Mouse (Mus musculus) CD8-positive naive resting alpha-beta T cell, adult 2 months (primary cell): ENCODE measurements at regions not wholly inside any gene's neighbourhood (a gene's known extent, or its start where the extent isn't known, plus 50 kb on each side); places are given as distances from the start of the nearest gene placed in this dataset.

ENCODE experiments used
- DNase-seq, 2 experiments: peaks; one replicate each; pipeline ENCODE4 v3.0.0; 2022; ENCODE audit warnings: low read depth in 2 of 2, low spot score in 2 of 2

DNA sequence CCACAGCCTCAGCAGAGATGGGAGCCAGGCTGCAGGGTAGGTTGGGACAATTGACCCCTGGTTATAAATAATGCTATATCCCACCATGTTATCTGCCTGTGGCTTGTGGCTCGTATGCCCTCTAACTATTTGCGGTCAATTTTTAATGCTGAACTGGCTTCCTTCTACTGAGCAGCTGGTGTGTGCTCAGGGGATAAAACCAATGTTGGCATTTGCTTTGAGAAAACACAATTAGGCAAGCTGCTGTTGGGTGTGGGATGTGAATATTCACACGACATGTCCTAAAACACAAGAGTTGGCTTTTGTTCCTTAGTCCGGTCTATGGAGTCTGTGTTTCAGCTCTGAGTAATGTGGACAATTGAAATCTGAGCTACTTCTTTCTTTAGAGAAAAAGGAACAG, 123.6 kb upstream of the Npvf start:
- no peak for DNase-seq

DNA sequence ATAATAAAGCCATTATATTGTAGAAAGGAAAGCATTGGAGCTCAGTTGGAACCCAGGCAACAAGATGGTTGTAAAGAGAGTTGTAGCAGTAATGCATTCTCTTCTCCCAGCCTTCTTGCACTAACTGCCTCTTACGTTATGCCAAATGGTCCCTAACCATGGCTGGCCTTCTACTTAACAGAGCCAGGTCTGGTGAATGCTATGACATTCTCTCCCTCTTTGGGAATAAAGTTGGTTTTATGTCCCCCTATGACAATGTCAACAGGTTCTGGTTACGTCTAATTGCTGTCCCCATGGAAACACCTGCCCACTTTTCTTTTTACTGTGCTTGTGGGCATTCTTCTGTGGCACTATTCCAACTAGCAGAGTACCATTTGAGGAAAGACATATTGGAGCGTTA, 126.4 kb upstream of the Npvf start:
- no peak for DNase-seq

DNA sequence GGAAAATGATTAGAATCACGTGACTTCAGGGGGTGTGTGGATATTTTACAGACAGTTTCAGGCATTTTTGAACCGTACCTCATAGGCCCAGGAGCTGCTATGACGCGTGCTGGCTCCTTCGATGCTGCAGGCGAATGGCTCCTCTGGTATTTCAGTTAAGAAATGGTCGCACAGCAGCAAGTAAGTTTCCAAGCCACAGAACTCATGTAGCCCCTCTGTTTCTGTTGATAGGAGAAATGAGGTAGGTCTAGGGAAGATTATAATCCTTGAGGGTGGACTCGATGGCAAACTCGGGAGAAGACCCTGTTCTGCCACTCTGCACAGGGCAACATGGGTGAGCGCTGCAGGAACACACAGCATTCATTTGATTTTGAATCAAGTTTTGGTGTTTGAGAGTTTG, 127.0 kb upstream of the Npvf start:
- DNase-seq = no peak

DNA sequence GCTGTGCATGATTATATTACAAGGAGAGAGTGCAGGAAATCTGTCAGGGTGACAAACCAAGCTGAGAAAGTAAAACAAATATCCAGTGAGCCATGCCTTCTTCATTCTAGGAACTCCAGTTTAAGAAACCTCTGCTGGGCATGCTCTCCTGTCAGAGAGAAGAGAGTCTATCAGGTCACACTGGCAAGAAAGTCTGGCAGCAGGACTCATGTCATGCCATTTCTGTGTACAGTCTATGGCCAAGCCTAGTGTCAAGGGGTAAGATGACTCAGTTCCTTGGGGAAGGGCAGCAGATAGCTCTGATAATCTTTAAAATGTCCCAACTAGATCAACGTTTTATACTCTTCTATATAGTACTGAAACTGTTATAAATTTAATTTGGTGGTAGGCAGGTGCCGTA, 128.0 kb upstream of the Npvf start:
- no peak for DNase-seq

DNA sequence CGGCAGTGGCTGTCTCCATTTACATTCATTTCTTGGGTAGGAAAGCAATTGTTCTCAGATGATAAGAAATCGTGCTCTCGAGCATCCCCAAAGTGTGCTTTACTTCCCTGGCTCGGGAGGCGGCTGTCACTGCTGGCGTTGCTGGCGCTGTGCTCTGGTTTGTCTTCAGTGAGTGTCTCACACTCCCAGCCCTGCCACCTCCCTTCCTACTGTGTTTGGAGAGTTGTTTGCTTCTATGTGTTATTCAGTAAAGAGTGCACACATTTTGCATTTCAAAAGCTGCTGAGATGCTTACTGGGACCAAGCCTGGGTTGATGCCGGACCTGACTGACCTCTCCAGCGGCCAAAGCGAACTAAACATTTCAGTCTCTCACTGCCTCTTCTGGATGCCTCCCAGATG, 129.3 kb upstream of the Npvf start:
- no peak for DNase-seq

DNA sequence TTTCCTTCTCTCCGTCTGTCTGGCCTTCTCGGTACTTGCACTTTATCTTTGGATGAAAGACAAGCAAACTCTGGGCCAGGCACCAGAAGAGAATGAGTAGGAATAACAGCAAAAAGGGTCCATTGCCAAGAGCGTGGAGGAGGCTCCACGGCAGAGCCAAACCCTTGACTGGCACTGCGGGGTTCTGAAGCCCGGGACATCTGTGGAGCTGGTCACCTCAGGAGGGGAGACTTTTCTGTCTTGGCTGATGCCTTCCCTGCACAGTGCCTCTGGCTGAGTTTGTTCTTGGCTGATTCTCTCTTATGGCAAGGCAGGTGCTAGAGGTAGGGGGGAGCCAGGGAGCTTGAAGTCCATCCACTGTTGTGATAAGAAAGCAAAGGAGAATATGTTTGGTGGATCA, 130.1 kb upstream of the Npvf start:
- no peak for DNase-seq

DNA sequence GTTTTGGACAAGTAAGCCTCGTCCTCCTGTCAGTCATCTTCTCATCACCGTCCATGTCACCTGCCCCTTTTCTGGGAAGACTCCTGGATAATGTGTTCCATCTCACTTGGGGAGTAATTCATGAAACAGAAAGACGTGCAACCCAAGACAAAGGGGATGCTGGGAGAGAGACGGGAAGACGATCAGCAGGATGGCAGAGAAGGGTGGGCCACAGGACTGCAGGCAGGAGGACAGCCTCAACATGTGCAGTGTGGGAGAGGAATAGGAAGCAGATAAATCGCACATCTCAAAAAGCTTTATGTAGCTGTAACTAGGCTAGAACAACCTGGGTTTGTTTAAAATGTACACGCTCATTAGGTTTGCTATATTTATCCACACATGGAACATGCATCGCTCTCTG, 133.4 kb upstream of the Npvf start:
- DNase-seq = no peak

DNA sequence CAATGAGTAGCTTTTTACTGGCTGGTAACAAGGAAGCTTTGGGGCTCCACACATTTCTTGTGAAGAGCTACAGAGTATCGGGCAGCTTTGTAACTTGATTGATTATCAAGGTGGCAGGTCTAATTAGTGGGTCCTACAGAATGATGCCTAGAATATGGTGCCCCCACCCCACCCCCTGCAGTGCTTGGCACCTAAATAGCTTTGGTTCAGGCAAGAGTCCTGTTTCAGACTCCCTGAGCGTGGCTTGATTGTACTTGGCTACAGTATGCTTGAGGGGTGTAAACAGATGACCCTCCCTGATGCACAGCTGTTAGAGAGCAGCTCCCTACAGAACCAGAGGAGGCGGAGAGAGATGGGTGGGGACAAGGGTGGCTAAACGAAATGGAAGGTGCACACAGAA, 145.7 kb upstream of the Npvf start:
- DNase-seq = no peak

DNA sequence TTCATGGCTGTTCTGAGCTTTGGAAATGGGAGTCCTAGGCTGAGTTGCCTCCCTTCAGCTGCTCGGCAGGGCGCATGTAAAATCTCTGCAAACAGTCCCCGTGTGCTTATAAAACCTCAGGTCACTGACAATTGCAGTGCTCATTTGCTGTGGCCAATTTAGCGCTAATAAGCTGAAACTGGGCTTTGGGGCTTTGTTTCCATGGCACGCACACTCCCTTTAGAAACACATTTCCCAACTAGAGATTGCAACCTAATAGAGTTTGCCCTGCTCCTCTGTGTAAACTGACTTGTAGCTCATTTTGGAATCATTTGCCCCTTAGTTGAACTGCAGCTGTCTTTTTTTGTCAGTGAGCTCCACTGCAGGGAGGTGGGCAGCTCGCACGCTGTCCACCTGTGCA, 148.7 kb upstream of the Npvf start:
- DNase-seq = no peak

DNA sequence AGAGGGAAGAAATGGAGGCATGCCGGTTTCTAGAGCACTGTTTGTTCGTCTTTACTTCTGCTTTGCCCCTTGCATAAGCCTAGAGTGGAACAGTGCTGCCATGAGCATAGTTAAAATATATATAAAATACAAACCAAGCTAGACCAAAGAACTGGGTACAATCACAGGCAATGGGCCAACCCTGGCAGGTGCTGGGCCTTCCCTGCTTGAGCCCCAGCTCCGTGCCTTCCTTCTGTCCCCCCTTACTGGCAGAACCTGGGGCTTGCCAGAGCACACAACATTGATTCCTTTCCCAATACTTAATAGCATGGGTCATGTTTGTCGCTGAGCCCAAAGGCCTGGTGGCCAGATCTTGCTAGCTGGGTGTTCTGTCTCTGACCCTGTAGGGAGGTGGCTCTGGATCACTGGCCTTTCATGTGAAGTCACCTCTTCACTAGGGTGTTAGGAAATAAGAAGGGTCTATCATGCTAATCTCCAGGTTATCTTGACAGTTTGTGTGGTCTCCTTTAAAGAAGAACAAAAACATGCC, 150.3 kb upstream of the Npvf start:
- no peak for DNase-seq

DNA sequence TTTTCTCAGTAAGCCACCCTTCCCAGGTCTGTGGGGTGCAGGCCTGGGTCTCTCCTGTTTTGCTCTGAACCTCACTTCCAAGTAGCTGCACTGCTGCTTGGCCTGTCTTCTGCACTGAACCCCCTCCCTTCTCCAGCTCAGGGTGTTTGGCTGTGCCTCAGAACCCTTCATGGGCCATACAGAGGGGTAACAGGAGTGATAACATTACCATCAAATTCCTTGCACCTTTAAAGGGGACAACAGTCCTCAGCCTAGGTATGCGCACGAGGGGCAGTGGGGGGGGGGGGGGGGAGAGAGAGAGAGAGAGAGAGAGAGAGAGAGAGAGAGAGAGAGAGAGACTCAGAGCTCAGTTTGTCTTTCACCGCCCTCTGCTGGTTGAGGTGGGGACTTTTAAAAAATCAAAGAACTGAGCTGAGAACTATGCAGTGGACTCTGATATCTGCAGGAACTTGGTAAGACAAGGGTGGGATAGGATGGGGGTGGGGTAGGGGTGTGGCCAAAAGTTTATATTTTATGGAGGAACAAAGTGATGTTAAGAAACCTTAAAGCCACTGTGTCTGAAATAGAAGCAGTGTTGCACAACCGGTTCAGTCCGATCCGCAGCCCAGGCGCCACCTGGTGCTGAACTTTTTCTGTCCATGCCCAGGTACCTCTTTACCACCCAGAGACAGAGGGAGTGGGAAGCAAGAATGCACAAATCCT, 152.3 kb upstream of the Npvf start:
- no peak for DNase-seq

DNA sequence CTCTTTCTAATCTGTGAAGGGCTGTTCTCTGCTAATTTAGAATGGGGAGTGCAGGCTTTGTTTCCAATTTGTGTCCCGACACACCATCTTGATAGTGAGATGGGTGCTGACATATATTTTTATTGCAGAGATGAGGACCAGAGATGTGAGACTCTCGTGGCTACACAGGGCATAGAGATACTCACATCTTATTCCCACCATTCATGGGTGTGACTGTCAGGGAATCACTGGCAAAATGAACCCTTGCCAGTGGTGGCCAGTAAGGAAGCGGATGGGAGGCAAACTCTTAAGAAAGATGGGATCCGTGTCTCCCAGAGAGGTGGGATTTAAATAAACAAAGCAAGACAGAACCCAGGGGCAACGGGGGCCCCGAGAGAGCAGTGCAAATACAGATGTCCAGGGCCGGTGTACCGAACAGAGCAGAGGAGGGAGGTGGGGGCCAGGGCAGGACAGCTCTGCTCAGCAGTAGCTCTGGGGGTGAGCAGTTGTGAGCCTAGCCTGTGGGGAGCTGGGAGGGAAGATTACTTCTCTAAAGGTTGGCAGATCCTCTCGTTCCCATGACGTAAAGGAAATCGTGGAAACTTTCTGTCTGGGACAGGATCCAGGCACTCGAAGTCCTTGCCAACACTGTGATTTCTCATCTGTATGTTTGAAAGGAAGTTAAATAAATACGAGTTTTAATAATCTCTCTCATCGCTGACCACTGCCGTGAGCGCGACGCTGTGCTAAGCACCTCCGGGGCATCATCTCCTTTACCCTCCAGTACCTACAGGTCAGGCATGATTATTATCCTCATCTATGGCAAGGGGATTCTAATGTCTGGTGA, 153.2 kb upstream of the Npvf start:
- no peak for DNase-seq

DNA sequence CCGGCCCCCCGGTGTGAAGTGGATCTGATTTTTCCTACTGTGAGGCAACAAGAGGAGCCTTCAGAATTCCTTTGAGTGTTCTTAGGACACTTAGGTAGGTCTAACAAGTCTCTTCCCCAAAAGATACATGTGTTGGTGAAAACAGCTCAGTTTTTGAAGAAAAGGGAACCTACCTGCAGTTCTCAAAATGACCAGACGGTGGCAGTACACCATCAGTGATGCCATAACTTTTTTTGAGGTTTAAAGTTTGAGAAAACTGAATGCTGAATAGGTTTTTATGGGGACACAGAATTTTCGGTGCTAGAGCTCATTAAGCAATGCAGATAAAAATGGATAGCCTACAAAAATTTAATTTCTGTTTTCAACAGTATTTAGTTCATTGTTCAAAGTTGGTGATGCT, 153.9 kb upstream of the Npvf start:
- DNase-seq = peak in 1 of 2 experiments; percentile 9

DNA sequence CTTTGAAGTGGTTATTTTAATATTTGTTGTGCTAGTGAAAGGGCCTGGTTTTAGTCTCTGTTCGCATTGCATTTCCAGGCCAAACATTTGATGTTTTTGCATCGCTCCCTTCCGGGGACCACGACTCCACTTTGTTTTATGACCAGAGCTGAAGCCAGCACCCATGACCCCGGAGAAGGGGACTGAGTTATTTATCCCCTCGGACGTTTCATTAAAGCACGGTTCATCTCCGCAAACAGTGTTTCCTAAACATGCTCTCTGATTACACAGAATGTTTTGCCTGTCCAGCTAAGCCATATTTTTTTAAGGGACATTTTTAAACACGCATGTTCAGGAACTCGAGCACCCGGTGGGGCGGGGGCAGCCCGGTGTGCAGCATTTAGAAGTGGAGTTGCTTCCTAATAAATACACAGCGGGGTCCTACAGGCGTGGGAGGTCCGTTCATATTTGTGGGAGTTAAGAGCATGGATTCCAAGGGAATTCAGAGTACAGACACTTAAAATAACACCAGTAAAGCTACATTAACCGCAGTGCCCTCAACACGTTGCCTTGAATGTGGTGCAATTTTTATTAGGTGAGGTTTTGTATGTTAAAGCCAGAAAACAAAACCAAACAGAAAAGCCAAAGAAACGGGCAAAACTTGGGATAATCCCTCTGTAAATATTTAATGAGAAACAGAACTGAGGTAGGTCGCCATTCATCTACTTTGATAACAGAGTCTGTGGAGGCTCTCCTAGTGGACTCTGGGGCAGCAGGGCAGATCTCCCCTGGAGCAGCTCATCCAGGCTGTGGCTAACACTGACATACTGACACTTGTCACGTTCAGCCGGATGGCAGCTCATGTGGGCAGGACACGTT, 154.8 kb upstream of the Npvf start:
- no peak for DNase-seq

DNA sequence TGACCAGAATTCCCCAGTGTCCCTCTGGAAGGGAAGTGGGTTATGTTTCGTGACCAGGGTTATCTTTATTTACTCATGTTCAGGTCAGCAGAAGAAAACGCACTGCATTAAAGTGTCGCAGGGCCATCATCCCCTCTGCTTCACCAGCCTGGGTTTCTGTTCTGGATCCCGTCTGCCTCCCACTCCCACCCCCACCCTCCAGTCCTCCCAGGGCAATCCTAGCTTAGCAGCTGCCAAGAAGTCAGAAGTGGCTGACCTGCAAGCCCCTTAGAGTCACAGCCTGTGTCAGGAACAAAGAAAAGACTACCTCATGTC, 155.4 kb upstream of the Npvf start:
- no peak for DNase-seq

DNA sequence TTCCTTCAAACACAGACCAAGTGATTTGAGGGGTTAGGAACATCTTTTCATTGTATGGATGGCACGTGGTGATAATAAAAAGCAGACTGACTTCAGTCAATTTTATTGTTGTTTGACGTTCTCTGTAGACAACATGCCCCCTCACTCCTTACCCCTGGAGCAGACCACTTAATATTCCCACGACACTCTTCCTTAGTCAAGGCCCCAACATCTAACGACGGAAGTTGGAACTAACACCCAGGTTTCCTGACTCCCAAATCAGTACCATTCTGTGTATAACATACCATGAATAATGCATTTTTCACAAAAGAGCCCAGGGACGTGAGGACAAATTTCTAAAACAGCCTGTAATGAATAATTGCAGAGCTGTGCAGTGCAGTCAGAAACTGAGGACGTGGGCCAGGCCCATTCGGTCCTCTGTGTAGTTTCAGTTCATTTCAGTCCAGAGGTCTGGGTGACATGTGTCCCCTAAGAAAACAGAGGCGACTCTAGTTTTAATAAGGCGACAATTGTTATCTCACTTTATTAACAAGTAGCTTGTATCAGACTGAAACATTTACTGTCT, 160.8 kb upstream of the Npvf start:
- DNase-seq = no peak

DNA sequence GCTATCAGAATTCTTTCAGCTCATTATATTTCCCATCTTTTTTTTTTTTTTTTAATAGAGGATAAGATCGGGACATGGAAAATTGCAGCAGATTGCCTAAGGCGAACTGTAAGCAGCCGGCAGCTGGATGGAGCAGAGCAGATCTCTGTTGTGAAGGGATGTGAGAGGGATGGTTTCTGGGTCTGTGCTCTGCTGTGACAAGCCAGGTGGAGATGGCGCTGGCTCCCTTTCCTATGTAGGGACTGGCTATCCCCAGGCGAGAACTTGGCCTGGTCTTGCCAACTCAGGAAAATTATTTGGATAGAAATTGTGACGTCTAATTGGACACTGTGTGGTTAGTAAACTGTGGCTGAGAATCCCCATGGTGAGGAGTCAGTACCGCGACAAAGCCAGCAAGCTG, 161.3 kb upstream of the Npvf start:
- DNase-seq = no peak

DNA sequence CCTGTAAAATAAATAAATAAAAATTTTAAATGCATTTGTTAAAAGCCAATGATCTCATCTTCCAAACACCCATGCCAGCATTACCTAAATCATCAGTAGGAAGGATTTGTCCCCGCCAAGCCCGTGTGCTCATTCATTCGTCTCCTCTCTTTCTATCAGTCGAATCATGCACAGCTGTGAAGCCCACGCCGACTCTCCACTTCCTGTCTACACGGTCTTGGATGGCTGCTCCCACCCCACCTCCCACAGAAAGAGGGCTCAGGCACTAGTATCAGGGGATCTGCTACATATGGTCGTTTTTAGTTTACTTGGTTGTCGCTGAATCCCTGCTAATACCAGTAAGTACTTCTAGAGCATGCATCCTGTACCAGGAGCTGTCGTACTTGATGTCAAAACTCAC, 163.2 kb upstream of the Npvf start:
- no peak for DNase-seq

DNA sequence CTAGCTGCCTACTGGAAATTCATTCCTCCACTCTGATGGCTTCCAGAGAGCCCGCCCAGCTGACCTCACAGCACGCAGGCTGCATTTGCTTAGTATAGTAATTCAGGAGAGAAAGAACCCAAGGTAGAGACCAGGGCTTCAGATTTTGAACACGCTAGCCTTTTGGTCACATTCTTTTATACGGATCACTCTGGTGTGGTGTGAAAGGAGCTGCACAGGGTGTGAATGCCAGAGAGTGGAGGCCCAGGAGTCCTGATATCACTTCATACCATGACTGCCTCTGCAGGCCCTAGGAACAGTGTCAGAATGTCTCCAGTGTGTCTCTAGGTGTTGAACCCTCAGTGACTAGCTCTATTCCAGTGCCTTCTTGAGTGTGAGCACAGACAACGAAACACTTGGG, 164.2 kb upstream of the Npvf start:
- DNase-seq = no peak

DNA sequence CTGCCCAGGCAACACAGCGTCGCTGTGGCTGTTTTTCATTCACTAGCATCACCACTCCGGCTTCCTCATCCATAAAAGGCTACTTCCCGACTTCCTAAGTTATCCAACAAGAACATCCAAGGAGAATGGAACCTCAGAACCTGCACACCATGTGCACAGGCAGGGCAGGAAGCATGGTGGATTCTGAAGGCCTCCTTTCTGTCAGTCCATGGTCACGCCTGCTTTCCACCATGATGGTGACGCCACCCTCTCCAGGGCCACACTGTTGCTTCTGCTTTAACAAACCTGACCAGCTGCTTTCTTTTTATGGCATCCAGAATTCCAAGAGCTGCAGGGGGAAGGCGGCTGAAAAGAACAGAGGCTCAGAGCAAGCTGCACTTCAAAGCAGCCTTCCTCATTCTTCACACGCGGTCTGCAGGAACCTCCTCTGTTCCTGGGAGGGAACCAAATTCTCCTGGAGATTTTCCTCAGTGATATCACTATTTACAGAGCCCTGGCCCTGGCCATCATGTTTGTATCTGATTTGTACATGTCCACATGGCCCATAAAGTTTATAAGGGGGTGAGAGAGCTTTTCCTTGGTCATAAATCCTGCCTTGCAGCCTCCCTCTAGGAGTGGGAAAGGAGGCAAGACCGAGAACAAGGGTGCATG, 164.8 kb upstream of the Npvf start:
- DNase-seq = no peak
